Mouse (Mus musculus) small intestine, adult 2 months (tissue): ENCODE measurements around the gene Ninj2.

Source experiments
- CTCF ChIP-seq: fragments of 200-500 bp; IDR thresholded peaks from 2 replicates; pipeline ENCODE4 v1.5.1; 2012; ENCODE audit warnings: low read depth, mild to moderate bottlenecking, control low read depth, inconsistent platforms, low read length, moderate library complexity, mixed read lengths; ENCODE audit not compliant: insufficient replicate concordance, insufficient read length; ENCODE audit errors: extremely low read depth
- POLR2A ChIP-seq: fragments of 200-500 bp; IDR thresholded peaks from 2 replicates; pipeline ENCODE4 v1.6.1; 2012; ENCODE audit warnings: low read depth, mild to moderate bottlenecking, control low read depth, inconsistent platforms, low read length, moderate library complexity

DNA sequence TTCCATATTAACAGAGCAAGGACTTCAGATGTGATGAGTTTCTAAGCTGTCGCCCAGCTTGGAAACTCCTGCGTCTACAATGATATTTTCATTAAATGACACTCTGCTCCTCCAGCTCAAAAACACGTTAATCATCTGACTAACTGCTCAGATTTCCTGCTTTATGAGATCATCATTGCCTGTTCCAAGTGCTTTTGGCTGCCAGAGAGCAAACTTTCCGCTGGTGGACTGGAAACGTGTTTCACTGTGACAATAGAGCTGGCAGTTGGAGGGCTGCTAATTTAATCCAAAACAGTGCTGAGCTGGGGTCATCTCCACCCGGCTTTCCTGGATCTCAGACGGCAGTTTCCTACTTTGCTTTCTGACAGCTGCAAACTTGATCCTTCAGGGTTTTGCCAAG lies 21.5 kb downstream of the Ninj2 start:
- TF ChIP-seq CTCF = no peak
- TF ChIP-seq POLR2A = no peak
